Mouse (Mus musculus) CH12.LX (cell line): ENCODE measurements around the gene Mrps36. TPM values are rescaled to one million over a fixed set of nuclear protein-coding genes. Genes with fewer than 3 reads are reported as not detected.
A peak's percentile ranks its signal among the peaks of the same experiment; 100 is the strongest.

Experiments used
- DNase-seq: peaks from one replicate; pipeline ENCODE4 v3.0.0-alpha.2; 2013; ENCODE audit errors: extremely low read depth
- H3K27ac ChIP-seq: 2 replicates; pipeline ENCODE4 v1.5.1; 2012; ENCODE audit warnings: low read depth, mild to moderate bottlenecking, control low read depth, moderate library complexity; ENCODE audit not compliant: insufficient read depth
- H3K27me3 ChIP-seq: replicated peaks from 2 replicates; pipeline ENCODE3; 2012; ENCODE audit warnings: inconsistent platforms
- H3K36me3 ChIP-seq, 2 experiments: replicated peaks in 1 of 2; 2 replicates each; pipeline versions ENCODE3 to v1.6.1; 2012; ENCODE audit warnings: inconsistent platforms in 1 of 2, low read length in 1 of 2, mild to moderate bottlenecking in 1 of 2, mixed read lengths in 1 of 2, moderate library complexity in 1 of 2; ENCODE audit not compliant: control insufficient read depth in 1 of 2, insufficient read depth in 1 of 2
- H3K4me1 ChIP-seq, 2 experiments: 2 replicates each; pipeline ENCODE4 v1.6.1; 2012; ENCODE audit warnings: inconsistent platforms in 1 of 2, moderate library complexity in 1 of 2; ENCODE audit not compliant: insufficient read depth in 2 of 2, control insufficient read depth in 1 of 2
- H3K4me2 ChIP-seq: 2 replicates; pipeline ENCODE4 v1.6.1; 2012; ENCODE audit warnings: low read depth, mild to moderate bottlenecking, control low read depth; ENCODE audit not compliant: poor library complexity, insufficient read depth, severe bottlenecking
- H3K4me3 ChIP-seq, 3 experiments: fragments of 150-350 bp in 1 of 3; sonication (generic) in 1 of 3; replicated peaks in 1 of 3; 2 replicates each; pipeline versions ENCODE3 to v1.5.1; 2011 to 2012; ENCODE audit warnings: low read depth in 2 of 3, low read length in 2 of 3, mild to moderate bottlenecking in 2 of 3, moderate library complexity in 2 of 3, control low read depth in 1 of 3, improper control_type of control experiment in 1 of 3, inconsistent platforms in 1 of 3, mixed read lengths in 1 of 3; ENCODE audit not compliant: poor library complexity in 1 of 3
- H3K79me2 ChIP-seq: replicated peaks from 2 replicates; pipeline ENCODE4 v1.6.1; 2012; ENCODE audit warnings: mild to moderate bottlenecking, moderate library complexity; ENCODE audit not compliant: control insufficient read depth, poor library complexity, insufficient read depth, severe bottlenecking; ENCODE audit errors: extremely low read depth
- H3K9ac ChIP-seq: 2 replicates; pipeline ENCODE4 v1.6.1; 2012; ENCODE audit warnings: low read depth, mild to moderate bottlenecking, control low read depth, moderate library complexity; ENCODE audit not compliant: insufficient read depth
- H3K9me3 ChIP-seq: replicated peaks from 2 replicates; pipeline ENCODE3; 2012; ENCODE audit warnings: low read length, inconsistent platforms, mixed read lengths
- CHD2 ChIP-seq: IDR thresholded peaks from 2 replicates; pipeline ENCODE4 v1.6.1; 2011; ENCODE audit warnings: low read length, improper control_type of control experiment
- HCFC1 ChIP-seq: IDR thresholded peaks from 2 replicates; pipeline ENCODE4 v1.6.1; 2012; ENCODE audit warnings: low read depth, mild to moderate bottlenecking, inconsistent platforms, low read length, improper control_type of control experiment
- JUN ChIP-seq: IDR thresholded peaks from 2 replicates; pipeline ENCODE4 v1.6.1; 2011; ENCODE audit warnings: low read depth, mild to moderate bottlenecking, low read length, improper control_type of control experiment, moderate library complexity; ENCODE audit not compliant: insufficient read depth
- JUND ChIP-seq: conservative IDR thresholded peaks from 2 replicates; pipeline ENCODE4 v1.6.1; 2011; ENCODE audit warnings: low read depth, low read length, improper control_type of control experiment
- KAT2A ChIP-seq: IDR thresholded peaks from 2 replicates; pipeline ENCODE4 v1.6.1; 2012; ENCODE audit warnings: low read length, improper control_type of control experiment, inconsistent platforms; ENCODE audit not compliant: insufficient replicate concordance
- MAFK ChIP-seq: IDR thresholded peaks from 2 replicates; pipeline ENCODE4 v1.6.1; 2011; ENCODE audit warnings: low read length, improper control_type of control experiment; ENCODE audit not compliant: insufficient replicate concordance
- MAX ChIP-seq: IDR thresholded peaks from 2 replicates; pipeline ENCODE4 v1.6.1; 2011; ENCODE audit warnings: low read length, improper control_type of control experiment
- MAZ ChIP-seq: IDR thresholded peaks from 2 replicates; pipeline ENCODE4 v1.6.1; 2012; ENCODE audit warnings: low read depth, mild to moderate bottlenecking, inconsistent platforms, low read length, improper control_type of control experiment, moderate library complexity
- MXI1 ChIP-seq: IDR thresholded peaks from 2 replicates; pipeline ENCODE4 v1.6.1; 2011; ENCODE audit warnings: mild to moderate bottlenecking, low read depth, low read length, improper control_type of control experiment
- POLR2AphosphoS2 ChIP-seq: IDR thresholded peaks from 2 replicates; pipeline ENCODE4 v1.6.1; 2011; ENCODE audit warnings: low read depth, low read length, improper control_type of control experiment
- RCOR1 ChIP-seq: conservative IDR thresholded peaks from 2 replicates; pipeline ENCODE4 v1.6.1; 2012; ENCODE audit warnings: low read depth, mild to moderate bottlenecking, inconsistent platforms, low read length, improper control_type of control experiment
- SIN3A ChIP-seq: IDR thresholded peaks from 2 replicates; pipeline ENCODE4 v1.6.1; 2012; ENCODE audit warnings: low read length, improper control_type of control experiment, inconsistent platforms
- TCF12 ChIP-seq: IDR thresholded peaks from 2 replicates; pipeline ENCODE4 v1.6.1; 2014; ENCODE audit warnings: low read depth, mild to moderate bottlenecking, inconsistent platforms, low read length, improper control_type of control experiment
- UBTF ChIP-seq: IDR thresholded peaks from 2 replicates; pipeline ENCODE4 v1.6.1; 2012; ENCODE audit warnings: low read depth, mild to moderate bottlenecking, inconsistent platforms, low read length, improper control_type of control experiment, moderate library complexity
- ZMIZ1 ChIP-seq: IDR thresholded peaks from 2 replicates; pipeline ENCODE4 v1.6.1; 2012; ENCODE audit warnings: low read depth, mild to moderate bottlenecking, inconsistent platforms, low read length, improper control_type of control experiment
- dilution Hi-C: fragments of 300-500 bp; cut with MboI; formaldehyde crosslinking; loops from 2 replicates; pipeline ENCODE4 v1.14.3; 2020; ENCODE audit warnings: low sequenced_read_pairs; ENCODE audit not compliant: extremely low pct_unique_long_range_greater_than_20kb, extremely low pct_ligation_motif_present
- in situ Hi-C: fragments of 300-500 bp; cut with MboI; formaldehyde crosslinking; loops from 3 replicates; pipeline ENCODE4 v1.14.3; 2019; ENCODE audit warnings: low sequenced_read_pairs, low pct_ligation_motif_present, low pct_unique_long_range_greater_than_20kb, mixed read lengths
- polyA plus RNA-seq: library from polyadenylated mRNA; unstranded; fragments of >175 nt; gene quantifications from 2 replicates; pipeline ENCODE4 v1.2.1, GENCODE M21; 2012; ENCODE audit warnings: low read depth; ENCODE audit not compliant: insufficient read length
- total RNA-seq, 2 experiments: library from RNA; depleted of rRNA; stranded (reverse); fragments of 300-350 nt in 1 of 2; fragments of >200 nt in 1 of 2; gene quantifications; 2 replicates each; pipeline ENCODE4 v1.2.3; 2012 to 2014

The Mrps36 gene
- total and polyA plus RNA-seq, 3 experiments: 70.0 to 94.0 (median 89.3) TPM

DNA sequence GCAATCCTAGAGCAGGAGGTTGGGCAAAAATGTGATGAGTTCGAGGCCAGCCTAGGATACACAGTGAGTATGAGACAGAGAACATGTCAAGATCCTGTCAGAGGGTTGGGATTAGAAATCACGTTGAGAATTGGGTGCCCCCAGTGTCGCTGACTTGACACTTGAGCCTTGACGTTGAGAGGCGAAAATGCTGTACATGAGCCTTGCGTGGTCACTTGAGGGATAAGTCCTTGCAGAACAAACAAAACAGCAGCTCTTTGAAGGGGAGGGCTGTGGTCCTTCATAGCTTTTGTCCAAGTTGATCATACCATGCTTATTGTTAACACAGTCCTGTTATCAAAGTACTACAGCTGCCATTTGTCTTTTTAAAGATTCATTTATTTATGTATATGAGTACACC lies 32.3 kb upstream of the Mrps36 start:
- Histone ChIP-seq H3K79me2 (peaks cover 12% of the 10 kb centered on the region), H3K27ac (no peak overlapping the region), H3K9me3 (no peaks in the 10 kb centered on the region), H3K36me3 (peaks cover 31 to 58% of the 10 kb centered on the region in 2 experiments), H3K9ac (no peak overlapping the region), H3K4me1 (peaks cover 0 to 23% of the 10 kb centered on the region in 2 experiments; a peak in 2 of 4 replicates), H3K4me2 (peak overlapping the region; percentile 60; the same call in 1 of the 2 replicates), H3K4me3 (no peak overlapping the region), H3K27me3 (no peaks in the 10 kb centered on the region)
- DNase-seq: no peak
- dilution Hi-C loops (no loop called here), in situ Hi-C loops (no loop called here)
- TF ChIP-seq POLR2AphosphoS2 (0 out of 2 replicates have a peak, but pooled peaks have one; percentile 21), UBTF (no peak), MXI1 (0 out of 2 replicates have a peak, but pooled peaks have one; percentile 17), TCF12 (no peak), MAZ (no peak), KAT2A (no peak), ZMIZ1 (peak; percentile 51; the same call in 1 of the 2 replicates), JUN (no peak), HCFC1 (no peak), MAFK (no peak), JUND (no peak)

DNA sequence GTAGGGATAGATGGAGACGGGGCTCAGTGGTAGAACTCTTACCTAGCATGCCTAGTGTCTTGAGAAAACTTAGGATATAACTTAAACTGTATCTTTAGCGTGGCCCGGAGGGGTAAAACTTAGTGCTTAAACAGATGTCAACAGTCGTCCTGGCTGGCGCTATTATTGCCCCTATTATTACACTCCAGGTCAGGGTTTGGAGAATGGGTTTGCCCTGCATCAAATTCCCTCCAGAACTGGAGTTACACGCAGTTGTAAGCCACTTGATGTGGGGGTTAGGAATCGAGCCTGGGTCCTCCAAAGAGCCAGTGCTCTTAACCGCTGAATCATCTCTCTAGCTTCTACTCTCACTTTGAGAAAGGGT lies 31.6 kb upstream of the Mrps36 start:
- Histone ChIP-seq H3K4me1 (peaks cover 0 to 23% of the 10 kb centered on the region in 2 experiments; a peak in 2 of 4 replicates), H3K4me2 (peak overlapping the region; percentile 60; the same call in 1 of the 2 replicates), H3K4me3 (peak overlapping the region; percentile 50 to 86 (median 81)), H3K36me3 (peaks cover 28 to 58% of the 10 kb centered on the region in 2 experiments), H3K79me2 (peaks cover 12% of the 10 kb centered on the region), H3K9me3 (no peaks in the 10 kb centered on the region), H3K27me3 (no peaks in the 10 kb centered on the region), H3K9ac (peak overlapping the region; percentile 14; the same call in 1 of the 2 replicates), H3K27ac (peak overlapping the region; percentile 7; the same call in 1 of the 2 replicates)
- in situ Hi-C loops (no loop called here), dilution Hi-C loops (no loop called here)
- TF ChIP-seq TCF12 (no peak), CHD2 (no peak), MAX (no peak), RCOR1 (no peak), SIN3A (0 out of 2 replicates have a peak, but pooled peaks have one; percentile 26)
- DNase-seq: no peak
